Mouse (Mus musculus) B cell, adult 67 days (primary cell): ENCODE data around the gene Gm5269. TPM values are rescaled to one million over a fixed set of nuclear protein-coding genes. Genes with fewer than 3 reads are reported as not detected.

ENCODE experiments used
- total RNA-seq, 2 experiments: library from RNA; stranded (reverse); gene quantifications; 4 replicates each; pipeline ENCODE4 v1.2.4; 2023

Gm5269 gene
- total RNA-seq, result not detected

GRCm38 (mm10) chr1:45890173-45890572 is at the start of gene Gm5269:
Gm5269 (minus strand) TSS chr1:45890273.

DNA sequence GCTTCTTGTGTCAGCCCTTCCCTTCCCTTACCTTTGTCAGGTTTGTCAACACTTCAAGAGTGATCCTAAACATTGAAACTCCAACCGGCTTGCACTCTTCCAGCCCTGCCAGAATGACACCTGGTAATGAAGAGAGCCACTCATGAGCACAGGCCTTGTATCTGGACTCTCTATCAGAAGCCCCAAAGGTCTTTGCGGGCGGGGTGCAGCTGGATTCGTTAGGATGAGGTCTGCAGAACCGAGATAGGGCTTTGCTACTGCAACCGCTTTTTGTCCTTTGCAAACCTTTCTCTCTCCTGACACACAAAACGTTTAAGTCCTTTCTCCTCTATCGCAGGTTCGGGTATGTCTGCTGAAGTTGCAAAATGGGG is 36.3 kb upstream of the Gm5269 start, which contains the start of gene Slc40a1:
TSS of gene Slc40a1 (minus strand) at position 131 of the 371 bp plus-strand sequence.

Other genes starting within 250 kb of the Gm5269 start
- 10 to 100 TPM; 64.0 to 72.7 TPM for gene Wdr75, start 95.1 kb downstream of the Gm5269 start, total RNA-seq
- gene Slc40a1, start 36.2 kb upstream of the Gm5269 start, total RNA-seq, result 1 to 10 TPM; 1.9 to 6.5 TPM
- under 1 TPM in 1 of 2 experiments, not detected in 1; 0.23 TPM for gene Dnah7b, start 176.0 kb upstream of the Gm5269 start, total RNA-seq